Mouse (Mus musculus): ENCODE data around the gene Zfp618. TPM values are rescaled to one million over a fixed set of nuclear protein-coding genes. Genes with fewer than 3 reads are reported as not detected.

Zfp618 gene
- total and polyA plus RNA-seq, 2 experiments from 2014 or later: 4.2 to 7.5 TPM

- no peak overlapping the region for H3K9ac ChIP-seq (replicated peaks; ENCODE audit: low read depth, low read length)
- no peaks in the 10 kb centered on the region for H3K27me3 ChIP-seq (ENCODE audit: control insufficient read depth, insufficient read depth, low read length)
- WGBS: 95% methylated on average over 7 of the region's 7 CpGs
- no peak for ATAC-seq (ENCODE audit: insufficient read depth, low read depth)
- H3K27ac ChIP-seq (ENCODE audit: low read depth): no peak overlapping the region
- no peak overlapping the region for H3K4me2 ChIP-seq (ENCODE audit: low read depth, low read length)
- no peaks in the 10 kb centered on the region for H3K36me3 ChIP-seq (replicated peaks; ENCODE audit: control insufficient read depth, insufficient read depth, low read length)
- TF ChIP-seq EP300 (IDR thresholded peaks at IDR 0.05; ENCODE audit: low read depth): no peak
- no peak for TF ChIP-seq CTCF (IDR thresholded peaks at IDR 0.05; ENCODE audit: low read depth)
- no peak overlapping the region for H3K4me3 ChIP-seq (ENCODE audit: low read depth, low read length)
- H3K4me1 ChIP-seq (ENCODE audit: control insufficient read depth, insufficient read depth): 0 out of 2 replicates have a peak, but pooled peaks cover 3% of the 10 kb centered on the region
- no peaks in the 10 kb centered on the region; the same call in 1 of the 2 replicates for H3K9me3 ChIP-seq (replicated peaks; ENCODE audit: control insufficient read depth, low read length)
- DNase-seq (ENCODE audit: low spot score): no peak
Measured at GRCm38 (mm10) chr4:63024098-63024497, 58.7 kb downstream of the Zfp618 start.

GRCm38 (mm10) chr4:63024734-63025256 lies 59.4 kb downstream of the Zfp618 start:
- no peak for DNase-seq (ENCODE audit: low spot score)
- Histone ChIP-seq H3K4me1 (ENCODE audit: control insufficient read depth, insufficient read depth) (0 out of 2 replicates have a peak, but pooled peaks cover 3% of the 10 kb centered on the region), H3K36me3 (replicated peaks; ENCODE audit: control insufficient read depth, insufficient read depth, low read length) (no peaks in the 10 kb centered on the region), H3K27me3 (ENCODE audit: control insufficient read depth, insufficient read depth, low read length) (no peaks in the 10 kb centered on the region), H3K4me3 (ENCODE audit: low read depth, low read length) (no peak overlapping the region), H3K4me2 (ENCODE audit: low read depth, low read length) (no peak overlapping the region), H3K9ac (replicated peaks; ENCODE audit: low read depth, low read length) (no peak overlapping the region), H3K27ac (ENCODE audit: low read depth) (no peak overlapping the region), H3K9me3 (replicated peaks; ENCODE audit: control insufficient read depth, low read length) (no peaks in the 10 kb centered on the region; the same call in 1 of the 2 replicates)
- no peak for ATAC-seq (ENCODE audit: insufficient read depth, low read depth)
- WGBS: 73% methylated on average over 9 of the region's 9 CpGs
- TF ChIP-seq CTCF (IDR thresholded peaks at IDR 0.05; ENCODE audit: low read depth): no peak
- TF ChIP-seq EP300 (IDR thresholded peaks at IDR 0.05; ENCODE audit: low read depth): no peak

- 0 out of 2 replicates have a peak, but pooled peaks cover 3% of the 10 kb centered on the region for H3K4me1 ChIP-seq (ENCODE audit: control insufficient read depth, insufficient read depth)
- DNase-seq (ENCODE audit: low spot score): no peak
- H3K36me3 ChIP-seq (replicated peaks; ENCODE audit: control insufficient read depth, insufficient read depth, low read length): no peaks in the 10 kb centered on the region
- H3K4me2 ChIP-seq (ENCODE audit: low read depth, low read length): no peak overlapping the region
- no peak for TF ChIP-seq EP300 (IDR thresholded peaks at IDR 0.05; ENCODE audit: low read depth)
- no peaks in the 10 kb centered on the region for H3K27me3 ChIP-seq (ENCODE audit: control insufficient read depth, insufficient read depth, low read length)
- no peak overlapping the region for H3K27ac ChIP-seq (ENCODE audit: low read depth)
- H3K4me3 ChIP-seq (ENCODE audit: low read depth, low read length): no peak overlapping the region
- H3K9ac ChIP-seq (replicated peaks; ENCODE audit: low read depth, low read length): no peak overlapping the region
- ATAC-seq (ENCODE audit: insufficient read depth, low read depth): no peak
- WGBS: 87% methylated on average over 9 of the region's 9 CpGs
- H3K9me3 ChIP-seq (replicated peaks; ENCODE audit: control insufficient read depth, low read length): no peaks in the 10 kb centered on the region; the same call in 1 of the 2 replicates
Measured at GRCm38 (mm10) chr4:63025306-63025705, 59.9 kb downstream of the Zfp618 start.

GRCm38 (mm10) chr4:63026286-63026685 lies 60.9 kb downstream of the Zfp618 start:
- Histone ChIP-seq H3K4me3 (ENCODE audit: low read depth, low read length) (no peak overlapping the region), H3K4me1 (ENCODE audit: control insufficient read depth, insufficient read depth) (no peaks in the 10 kb centered on the region), H3K27me3 (ENCODE audit: control insufficient read depth, insufficient read depth, low read length) (no peaks in the 10 kb centered on the region), H3K36me3 (replicated peaks; ENCODE audit: control insufficient read depth, insufficient read depth, low read length) (no peaks in the 10 kb centered on the region), H3K9ac (replicated peaks; ENCODE audit: low read depth, low read length) (no peak overlapping the region), H3K9me3 (replicated peaks; ENCODE audit: control insufficient read depth, low read length) (no peaks in the 10 kb centered on the region; the same call in 1 of the 2 replicates), H3K27ac (ENCODE audit: low read depth) (no peak overlapping the region), H3K4me2 (ENCODE audit: low read depth, low read length) (no peak overlapping the region)
- WGBS: 79% methylated on average over 3 of the region's 3 CpGs
- DNase-seq (ENCODE audit: low spot score) (no peak), ATAC-seq (ENCODE audit: insufficient read depth, low read depth) (no peak; the same call in 1 of the 2 replicates)
- no peak for TF ChIP-seq CTCF (IDR thresholded peaks at IDR 0.05; ENCODE audit: low read depth)
- no peak for TF ChIP-seq EP300 (IDR thresholded peaks at IDR 0.05; ENCODE audit: low read depth)

GRCm38 (mm10) chr4:63027451-63027850 lies 62.1 kb downstream of the Zfp618 start:
- no peaks in the 10 kb centered on the region for H3K27me3 ChIP-seq (ENCODE audit: control insufficient read depth, insufficient read depth, low read length)
- H3K4me2 ChIP-seq (ENCODE audit: low read depth, low read length): no peak overlapping the region
- no peak overlapping the region for H3K27ac ChIP-seq (ENCODE audit: low read depth)
- no peak overlapping the region for H3K4me3 ChIP-seq (ENCODE audit: low read depth, low read length)
- TF ChIP-seq CTCF (IDR thresholded peaks at IDR 0.05; ENCODE audit: low read depth) (no peak), EP300 (IDR thresholded peaks at IDR 0.05; ENCODE audit: low read depth) (no peak)
- H3K36me3 ChIP-seq (replicated peaks; ENCODE audit: control insufficient read depth, insufficient read depth, low read length): no peaks in the 10 kb centered on the region
- ATAC-seq (ENCODE audit: insufficient read depth, low read depth): no peak
- DNase-seq (ENCODE audit: low spot score): no peak
- no peak overlapping the region for H3K9ac ChIP-seq (replicated peaks; ENCODE audit: low read depth, low read length)
- H3K4me1 ChIP-seq (ENCODE audit: control insufficient read depth, insufficient read depth): no peaks in the 10 kb centered on the region
- no peaks in the 10 kb centered on the region; the same call in 1 of the 2 replicates for H3K9me3 ChIP-seq (replicated peaks; ENCODE audit: control insufficient read depth, low read length)

- H3K27ac ChIP-seq (ENCODE audit: low read depth): no peak overlapping the region
- H3K27me3 ChIP-seq (ENCODE audit: control insufficient read depth, insufficient read depth, low read length): no peaks in the 10 kb centered on the region
- no peak for TF ChIP-seq CTCF (IDR thresholded peaks at IDR 0.05; ENCODE audit: low read depth)
- no peak for TF ChIP-seq EP300 (IDR thresholded peaks at IDR 0.05; ENCODE audit: low read depth)
- no peak for DNase-seq (ENCODE audit: low spot score)
- no peak overlapping the region for H3K4me2 ChIP-seq (ENCODE audit: low read depth, low read length)
- H3K36me3 ChIP-seq (replicated peaks; ENCODE audit: control insufficient read depth, insufficient read depth, low read length): no peaks in the 10 kb centered on the region
- no peak for ATAC-seq (ENCODE audit: insufficient read depth, low read depth)
- no peaks in the 10 kb centered on the region for H3K9me3 ChIP-seq (replicated peaks; ENCODE audit: control insufficient read depth, low read length)
- H3K9ac ChIP-seq (replicated peaks; ENCODE audit: low read depth, low read length): no peak overlapping the region
- no peak overlapping the region for H3K4me3 ChIP-seq (ENCODE audit: low read depth, low read length)
- H3K4me1 ChIP-seq (ENCODE audit: control insufficient read depth, insufficient read depth): no peaks in the 10 kb centered on the region
- 74% methylated on average over 5 of the region's 5 CpGs for WGBS
Measured at GRCm38 (mm10) chr4:63030157-63030556, 64.8 kb downstream of the Zfp618 start.

All from heart, postnatal 0 days (tissue).